Mouse (Mus musculus): ENCODE results near the gene Ifi205.
"Not testable (repeated sequence)": the region's sequence is repeated elsewhere in the genome, so short reads cannot be mapped to it uniquely, and the experiment has no call there.

The Ifi205 gene

DNA sequence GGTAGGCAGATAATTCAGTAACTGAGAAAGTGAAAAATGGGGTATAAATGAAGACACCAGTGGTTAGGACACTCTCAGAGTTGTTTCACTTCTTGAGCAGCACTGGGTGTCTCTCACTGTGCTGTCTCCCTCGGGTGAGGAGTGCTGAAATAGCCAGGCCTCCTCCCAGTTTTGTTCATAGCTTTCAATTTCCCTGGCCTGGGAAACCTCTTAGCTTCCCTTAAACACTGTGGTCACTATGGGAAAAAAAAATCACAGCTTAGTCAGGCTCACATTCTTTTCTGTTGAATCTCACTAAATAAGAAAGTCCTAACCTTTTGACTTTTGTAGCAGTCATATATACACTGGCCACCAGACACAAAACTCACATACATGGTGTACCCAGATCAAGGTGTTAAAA lies at the start of gene Ifi205:
TSS of gene Ifi205 (minus strand) at position 113 of the 400 bp plus-strand sequence.
- no peak for DNase-seq

DNA sequence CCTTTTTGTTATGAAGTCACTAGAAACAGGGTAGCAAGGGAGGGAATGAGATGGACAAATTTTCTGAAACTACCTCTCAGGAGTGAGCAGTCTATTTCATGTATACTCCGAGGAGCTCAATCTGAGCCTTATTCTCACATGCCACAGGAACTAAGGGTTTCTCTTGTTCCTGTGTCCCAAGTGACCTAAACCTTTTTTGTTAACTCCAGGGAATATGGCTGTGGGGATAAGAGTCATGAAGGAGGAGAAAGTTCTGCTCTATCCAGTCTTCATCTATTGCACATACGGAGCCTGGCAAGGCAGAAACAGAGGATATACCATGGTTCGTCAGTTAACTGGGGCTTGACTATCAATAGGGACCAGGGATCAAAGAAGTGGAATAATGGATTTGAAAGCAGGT lies 34.7 kb upstream of the Ifi205 start, which contains the start of gene Olfr430:
TSS of gene Olfr430 (plus strand) at position 301 of the 400 bp plus-strand sequence.
- no peak for DNase-seq

DNA sequence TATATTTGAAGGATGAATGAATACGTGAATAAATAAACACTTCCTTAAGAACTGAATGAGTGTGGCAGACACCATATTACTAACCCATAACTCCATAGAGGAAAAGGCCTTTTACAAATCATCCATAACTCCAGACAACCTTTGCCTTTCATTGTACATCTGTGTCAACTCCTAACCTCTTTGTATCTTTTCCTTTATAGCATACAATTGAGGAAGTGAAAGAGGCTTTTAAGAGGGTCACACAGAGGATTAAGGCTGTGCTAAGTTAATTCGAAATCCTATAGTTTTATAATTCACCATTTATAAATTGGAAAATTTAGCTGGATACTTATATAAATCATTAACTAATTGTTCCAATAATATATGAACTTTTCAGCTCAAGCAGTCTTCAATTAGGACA lies 23.6 kb upstream of the Ifi205 start:
- DNase-seq = no peak

DNA sequence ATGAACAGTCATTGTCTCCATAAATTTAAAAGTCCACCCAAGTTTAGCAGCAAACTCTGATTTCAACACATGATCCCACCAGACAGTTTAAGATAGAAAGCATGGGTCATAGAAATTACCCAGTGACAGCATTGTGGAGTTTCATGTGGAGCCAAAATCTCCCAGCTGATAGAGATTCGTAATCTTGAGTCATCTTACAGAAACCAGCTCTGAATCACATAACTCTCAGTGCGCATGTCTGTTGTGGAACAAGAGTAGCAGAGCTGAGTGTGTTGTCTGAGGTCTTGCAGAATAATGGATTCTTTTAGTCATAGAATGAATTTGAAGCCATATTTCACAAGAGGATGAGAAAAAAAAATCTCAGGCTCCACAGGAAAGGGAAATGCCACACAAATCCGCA lies 21.4 kb upstream of the Ifi205 start:
- DNase-seq = no peak

DNA sequence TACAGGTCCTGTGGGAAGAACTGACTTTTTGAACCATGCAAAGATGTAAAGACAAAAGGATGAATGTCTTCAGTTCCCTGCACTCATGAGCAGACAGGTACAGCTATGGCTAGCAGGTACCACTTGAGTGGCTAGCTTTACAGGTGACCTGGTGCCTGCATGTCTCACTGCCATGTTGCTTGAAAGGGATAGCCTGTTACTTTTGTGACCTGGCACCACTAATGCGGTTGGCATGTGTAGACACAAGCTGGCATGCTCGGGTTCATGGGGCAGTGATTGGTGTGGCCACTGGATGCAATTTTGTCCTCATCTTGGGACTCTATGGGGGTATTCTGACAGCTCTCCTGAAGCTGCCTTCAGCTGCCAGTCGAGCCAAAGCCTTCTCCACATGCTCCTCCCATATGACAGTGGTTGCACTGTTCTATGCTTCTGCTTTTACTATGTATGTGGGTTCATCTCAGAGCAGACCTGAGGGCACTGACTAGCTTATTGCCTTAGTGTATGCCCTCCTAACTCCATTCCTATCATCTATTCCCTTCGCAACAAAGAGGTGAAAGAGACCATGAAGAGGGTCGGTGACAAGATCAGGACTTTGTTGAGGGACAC lies 20.4 kb upstream of the Ifi205 start:
- DNase-seq = no peak

DNA sequence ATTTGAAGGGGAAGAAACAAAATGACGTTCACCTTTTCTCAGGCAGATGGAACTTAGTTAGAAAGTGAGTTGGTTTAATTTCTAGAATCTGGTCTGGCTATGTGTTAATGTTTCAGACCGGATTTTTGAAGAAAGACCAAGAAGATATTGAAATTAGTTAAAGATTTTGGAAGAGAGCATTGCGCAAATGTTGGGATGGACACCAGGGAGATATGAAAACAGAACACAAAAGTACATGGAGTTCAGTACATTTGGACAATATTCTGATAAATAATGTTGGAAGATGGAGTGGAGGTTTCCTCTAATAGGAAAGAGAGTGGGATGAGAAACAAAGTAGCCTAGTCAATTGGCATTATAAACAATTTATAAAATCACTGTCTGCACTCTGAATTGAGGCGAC lies 19.9 kb upstream of the Ifi205 start:
- DNase-seq = no peak

DNA sequence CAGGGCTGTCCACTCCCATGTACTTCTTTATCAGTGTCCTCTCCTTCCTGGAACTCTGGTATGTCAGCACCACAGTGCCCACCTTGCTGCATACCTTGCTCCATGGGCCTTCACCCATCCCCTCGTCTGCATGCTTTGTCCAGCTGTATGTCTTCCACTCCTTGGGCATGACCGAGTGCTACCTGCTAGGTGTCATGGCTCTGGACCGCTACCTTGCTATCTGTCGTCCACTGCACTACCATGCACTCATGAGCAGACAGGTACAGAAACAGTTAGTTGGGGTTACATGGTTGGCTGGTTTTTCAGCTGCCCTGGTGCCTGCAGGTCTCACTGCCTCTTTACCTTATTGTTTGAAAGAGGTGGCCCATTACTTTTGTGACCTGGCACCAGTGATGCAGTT lies 18.9 kb upstream of the Ifi205 start:
- no peak for DNase-seq

DNA sequence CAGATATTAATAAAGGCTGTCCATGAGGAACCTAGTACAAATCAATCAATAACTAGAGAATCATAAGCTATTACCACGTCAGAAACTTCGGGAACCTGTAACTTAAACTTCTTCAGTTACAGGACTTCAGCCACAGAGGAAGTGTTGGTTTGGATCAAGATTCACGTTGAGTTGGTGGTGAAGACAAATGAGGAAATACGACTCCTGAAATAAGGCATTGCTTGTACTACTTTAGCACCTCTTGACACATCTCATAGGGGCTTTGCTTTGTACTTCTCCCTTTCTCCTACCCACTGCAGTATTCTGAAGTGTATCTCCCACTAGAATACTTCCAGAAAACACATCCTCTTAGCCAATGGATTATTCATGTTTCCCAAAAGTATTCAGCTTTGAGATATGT lies 17.7 kb upstream of the Ifi205 start:
- not testable (repeated sequence) for DNase-seq

DNA sequence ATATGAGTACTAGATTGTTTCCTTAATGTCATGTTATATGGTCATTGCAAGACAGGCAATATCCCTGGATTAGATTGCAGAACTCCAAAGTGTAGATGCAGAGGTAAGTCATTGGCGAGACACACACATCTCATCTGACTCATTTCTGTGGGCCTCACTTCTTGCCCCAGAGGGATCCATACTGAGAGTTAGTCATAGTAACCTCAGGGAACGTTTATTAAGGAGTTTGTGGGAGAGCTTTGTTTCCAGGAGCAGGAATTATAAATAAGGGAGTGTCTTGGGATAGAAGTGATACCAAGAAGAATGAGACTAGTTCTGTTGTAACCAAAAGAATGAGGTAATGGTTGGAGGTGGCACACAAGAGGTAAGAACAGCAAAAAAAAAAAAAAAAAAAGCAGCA lies 17.3 kb upstream of the Ifi205 start, which contains the start of gene Olfr432:
TSS of gene Olfr432 (plus strand) at position 313 of the 400 bp plus-strand sequence.
- no peak for DNase-seq

DNA sequence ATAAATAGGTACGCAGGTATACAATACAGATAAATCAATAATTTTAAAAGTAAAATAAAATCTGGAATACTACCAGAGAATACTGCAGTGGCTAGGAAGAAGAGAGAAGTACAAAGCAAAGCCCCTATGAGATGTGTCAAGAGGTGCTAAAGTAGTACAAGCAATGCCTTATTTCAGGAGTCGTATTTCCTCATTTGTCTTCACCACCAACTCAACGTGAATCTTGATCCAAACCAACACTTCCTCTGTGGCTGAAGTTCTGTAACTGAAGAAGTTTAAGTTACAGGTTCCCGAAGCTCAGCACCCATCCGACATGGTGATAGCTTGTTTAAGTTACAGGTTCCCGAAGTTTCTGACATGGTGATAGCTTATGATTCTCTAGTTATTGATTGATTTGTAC lies 16.6 kb upstream of the Ifi205 start:
- not testable (repeated sequence) for DNase-seq

DNA sequence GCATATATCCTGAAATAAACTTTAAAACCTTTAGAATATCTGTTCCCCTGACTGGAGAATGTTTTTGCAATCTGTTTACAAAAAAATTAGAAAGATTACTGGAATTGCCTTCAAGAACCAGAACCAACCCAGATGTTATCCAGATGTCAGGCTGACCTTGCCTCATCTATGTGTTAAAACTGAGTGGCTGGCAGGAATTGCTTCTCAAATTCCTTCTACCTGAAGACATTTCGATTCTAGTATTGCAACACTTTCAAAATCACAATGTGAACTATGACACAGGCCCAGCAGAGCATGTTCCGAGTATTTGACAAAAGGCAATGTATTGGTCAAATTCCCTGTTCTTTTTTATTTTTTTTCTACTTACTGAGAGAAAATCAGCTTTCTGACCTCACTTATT lies 12.8 kb upstream of the Ifi205 start:
- no peak for DNase-seq

DNA sequence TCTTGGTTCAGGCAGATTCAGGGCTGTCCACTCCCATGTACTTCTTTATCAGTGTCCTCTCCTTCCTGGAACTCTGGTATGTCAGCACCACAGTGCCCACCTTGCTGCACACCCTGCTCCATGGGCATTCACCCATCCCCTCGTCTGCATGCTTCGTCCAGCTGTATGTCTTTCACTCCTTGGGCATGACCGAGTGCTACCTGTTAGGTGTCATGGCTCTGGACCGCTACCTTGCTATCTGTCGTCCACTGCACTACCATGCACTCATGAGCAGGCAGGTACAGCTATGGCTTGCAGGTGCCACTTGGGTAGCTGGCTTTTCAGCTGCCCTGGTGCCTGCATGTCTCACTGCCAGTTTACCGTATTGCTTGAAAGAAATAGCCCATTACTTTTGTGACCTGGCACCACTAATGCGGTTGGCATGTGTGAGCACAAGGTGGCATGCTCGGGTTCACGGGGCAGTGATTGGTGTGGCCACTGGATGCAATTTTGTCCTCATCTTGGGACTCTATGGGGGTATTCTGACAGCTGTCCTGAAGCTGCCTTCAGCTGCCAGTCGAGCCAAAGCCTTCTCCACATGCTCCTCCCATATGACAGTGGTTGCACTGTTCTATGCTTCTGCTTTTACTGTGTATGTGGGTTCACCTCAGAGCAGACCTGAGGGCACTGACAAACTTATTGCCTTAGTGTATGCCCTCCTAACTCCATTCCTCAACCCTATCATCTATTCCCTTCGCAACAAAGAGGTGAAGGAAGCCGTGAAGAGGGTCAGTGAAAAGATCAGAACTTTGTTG lies 10.7 kb upstream of the Ifi205 start:
- not testable (repeated sequence) for DNase-seq

DNA sequence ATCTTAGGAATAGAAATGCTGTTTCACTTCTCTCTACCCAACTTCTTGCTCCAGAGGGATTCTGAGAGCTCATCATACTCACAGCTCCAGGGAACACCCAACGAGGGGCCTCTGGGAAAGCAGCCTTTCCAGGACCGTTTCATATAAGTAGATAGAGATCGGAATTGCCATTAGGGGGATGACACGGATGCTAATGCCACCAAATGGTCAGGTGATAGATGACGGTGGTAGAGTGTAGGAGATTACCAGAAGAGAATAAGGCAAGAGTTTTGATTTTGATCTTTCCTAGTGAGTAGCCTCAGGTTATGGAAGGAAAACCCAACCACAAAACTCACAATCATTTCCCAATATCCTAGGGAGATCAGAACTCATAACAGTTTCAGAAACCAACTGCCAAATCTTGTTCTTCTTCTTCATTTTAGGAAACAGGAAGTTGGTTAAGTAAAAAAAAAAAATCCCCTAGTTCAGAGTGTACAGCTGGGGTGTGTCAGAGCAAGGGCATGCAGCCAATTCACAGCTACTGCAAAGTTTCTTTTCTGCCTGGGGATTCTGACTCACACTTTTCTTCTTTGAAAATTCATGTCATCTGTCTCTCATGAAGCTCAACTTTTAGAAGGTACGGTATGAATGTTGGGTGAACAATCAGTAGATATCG lies 9.0 kb upstream of the Ifi205 start, which contains the start of gene Olfr433:
TSS of gene Olfr433 (plus strand) at position 183 of the 655 bp plus-strand sequence.
- DNase-seq = no peak

DNA sequence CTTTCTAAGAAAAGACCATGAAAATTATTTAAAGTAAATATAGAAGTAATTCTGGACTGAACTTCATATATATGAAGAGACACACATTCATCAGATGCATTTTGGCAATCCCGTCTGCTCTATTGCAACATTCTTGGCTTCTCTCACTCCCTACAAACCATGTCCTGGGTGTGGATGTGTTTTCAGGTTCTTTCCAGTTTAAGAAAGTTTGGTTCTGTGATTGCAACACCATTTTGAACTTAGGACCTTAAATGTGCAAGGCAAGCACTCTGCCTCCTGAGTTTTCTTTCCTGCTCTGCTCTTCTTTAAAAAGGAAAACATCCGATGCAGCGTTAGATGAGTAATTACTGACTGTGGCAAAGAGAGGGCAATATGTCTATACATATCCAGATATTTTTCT lies 6.9 kb upstream of the Ifi205 start:
- DNase-seq = no peak

DNA sequence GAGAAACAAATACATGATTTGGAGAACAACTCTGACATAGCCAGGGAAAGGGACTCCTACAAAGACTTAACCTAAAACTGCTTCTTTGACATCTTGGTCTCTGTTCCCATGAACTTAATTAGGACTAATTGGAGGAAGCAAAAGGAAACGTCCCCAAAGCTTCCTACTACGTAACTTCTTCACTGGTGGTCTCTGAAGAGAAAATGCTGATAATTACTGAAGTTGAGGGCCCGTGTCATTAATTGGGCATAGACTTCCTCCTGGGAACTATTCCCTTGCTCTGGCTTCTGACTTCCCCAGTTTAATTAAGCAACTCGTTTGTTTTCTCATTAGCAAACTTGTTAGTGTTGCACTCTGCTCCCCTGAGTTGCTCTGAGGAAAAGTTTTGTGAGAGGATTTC lies 4.2 kb upstream of the Ifi205 start:
- DNase-seq = no peak

DNA sequence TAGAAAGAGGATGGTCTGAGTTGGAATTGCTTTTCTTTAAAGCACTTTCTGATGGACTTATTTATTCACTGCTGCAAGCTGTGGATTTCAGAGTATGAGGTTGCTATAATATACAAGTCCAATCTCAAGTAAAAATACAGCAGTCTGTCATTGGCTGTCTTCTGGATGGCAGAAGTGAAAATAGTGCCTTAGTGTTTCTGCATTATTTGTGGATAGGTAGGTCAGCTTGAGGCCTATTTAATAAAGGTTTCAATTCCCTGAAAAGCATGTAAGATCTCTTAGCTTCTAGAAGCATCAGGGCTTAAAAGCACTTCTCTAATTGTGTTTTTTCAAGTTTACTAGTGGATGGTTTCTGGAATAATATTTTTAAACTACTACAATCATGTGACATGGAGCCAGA lies 24.6 kb downstream of the Ifi205 start:
- not testable (repeated sequence) for DNase-seq

DNA sequence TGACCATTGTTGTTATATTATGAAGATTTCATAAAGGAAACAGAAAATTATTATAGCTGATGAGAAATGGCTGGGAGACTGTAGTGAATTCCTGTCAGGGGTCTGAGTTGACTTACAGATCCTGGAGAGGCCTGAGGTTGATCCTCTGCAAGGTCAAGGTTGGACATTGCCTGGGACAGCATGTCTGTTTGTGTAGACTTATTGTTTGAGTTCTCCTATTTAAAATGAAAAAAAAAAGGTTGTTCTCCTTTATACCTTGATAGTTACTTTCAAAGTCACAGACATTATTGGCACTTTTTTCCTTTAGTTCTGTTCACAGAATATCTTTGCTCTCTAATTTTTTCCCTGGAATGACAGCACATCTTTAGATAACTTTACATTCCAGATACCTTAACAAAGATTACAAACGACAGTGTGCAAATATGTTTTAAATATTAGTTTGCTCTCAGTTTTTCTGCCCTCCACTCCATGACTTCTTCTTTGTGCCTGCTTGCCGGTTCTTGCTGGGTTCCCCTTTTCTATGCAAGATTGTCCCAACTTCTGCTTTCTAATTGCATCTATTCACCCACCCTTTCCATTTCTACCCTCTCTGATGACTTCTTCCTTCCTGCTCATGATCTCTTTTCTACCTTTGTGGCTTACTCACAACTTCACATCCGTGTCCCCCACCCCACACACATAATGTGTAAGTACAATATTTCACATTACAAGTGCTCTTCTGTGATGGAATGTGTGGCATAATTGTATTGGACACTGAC lies 27.1 kb downstream of the Ifi205 start:
- DNase-seq = not testable (repeated sequence)

DNA sequence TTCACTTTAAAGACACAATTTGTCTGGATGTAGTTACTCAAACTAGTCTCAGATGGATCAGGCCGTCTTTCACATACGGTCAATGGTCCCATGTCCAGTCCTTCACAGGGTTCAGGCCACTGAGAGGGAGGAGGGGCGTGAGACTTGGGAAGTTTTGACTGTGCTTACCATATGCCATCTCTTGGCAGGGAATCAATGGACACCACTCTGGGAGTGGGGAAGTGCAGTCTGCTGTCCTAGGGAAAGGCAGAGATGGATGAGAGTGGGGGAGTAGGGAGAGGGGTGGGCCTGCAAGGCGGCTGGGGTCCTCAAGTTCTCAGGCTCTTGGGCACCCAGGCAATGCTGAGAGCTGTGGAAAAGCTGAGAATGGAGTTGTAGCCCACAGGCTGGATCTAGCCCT lies 36.6 kb downstream of the Ifi205 start:
- no peak for DNase-seq

DNA sequence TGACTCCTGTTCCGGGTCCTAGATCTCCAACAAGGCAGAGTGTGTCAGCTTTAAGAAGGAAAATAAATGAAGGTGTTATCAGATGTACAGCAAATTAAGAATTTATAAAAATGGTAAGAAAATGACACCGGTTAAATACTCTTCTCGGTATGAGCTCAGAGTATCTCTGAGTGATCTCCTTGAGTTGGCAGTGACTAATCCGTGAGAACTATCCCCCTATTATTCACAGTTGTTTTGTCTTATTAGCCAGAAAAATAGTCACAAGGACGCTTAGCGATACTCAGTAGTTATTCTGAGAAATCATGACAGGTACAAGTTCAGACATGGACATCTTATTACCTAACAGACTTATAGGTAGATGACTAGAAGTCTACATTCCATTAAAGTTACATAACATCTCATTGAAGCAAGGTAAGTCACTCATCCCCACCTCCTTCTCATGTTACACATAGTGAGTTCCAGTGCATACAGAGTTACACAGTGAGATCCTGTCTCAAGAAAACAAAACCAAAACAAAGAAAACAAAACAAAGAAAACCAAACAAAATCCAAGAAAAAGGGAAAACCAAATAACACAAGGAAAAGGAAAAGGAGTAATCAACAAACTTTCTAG lies 48.8 kb downstream of the Ifi205 start, which contains the start of gene Ifi202b:
TSS of gene Ifi202b (minus strand) at position 51 of the 612 bp plus-strand sequence.
- DNase-seq = not testable (repeated sequence)

DNA sequence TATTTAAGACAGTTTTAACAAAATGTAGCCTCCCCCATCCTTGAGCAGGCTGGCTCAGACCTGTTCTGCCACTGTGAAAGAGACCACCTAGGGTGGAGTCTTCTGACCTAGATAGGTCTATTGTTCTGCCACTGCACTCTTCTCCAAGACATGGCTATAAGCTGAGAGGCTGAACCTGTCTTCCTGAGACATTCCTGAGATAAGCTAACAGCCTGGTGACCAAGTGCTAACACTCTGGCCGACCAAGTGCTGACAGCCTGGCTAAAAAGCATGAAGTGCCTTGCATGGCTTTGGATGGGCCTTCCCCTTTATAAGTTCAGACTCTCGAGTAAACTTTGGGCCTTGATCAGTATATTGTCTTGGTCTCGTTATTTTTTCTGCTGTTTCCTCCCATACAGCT lies 50.6 kb downstream of the Ifi205 start:
- DNase-seq = not testable (repeated sequence)

DNA sequence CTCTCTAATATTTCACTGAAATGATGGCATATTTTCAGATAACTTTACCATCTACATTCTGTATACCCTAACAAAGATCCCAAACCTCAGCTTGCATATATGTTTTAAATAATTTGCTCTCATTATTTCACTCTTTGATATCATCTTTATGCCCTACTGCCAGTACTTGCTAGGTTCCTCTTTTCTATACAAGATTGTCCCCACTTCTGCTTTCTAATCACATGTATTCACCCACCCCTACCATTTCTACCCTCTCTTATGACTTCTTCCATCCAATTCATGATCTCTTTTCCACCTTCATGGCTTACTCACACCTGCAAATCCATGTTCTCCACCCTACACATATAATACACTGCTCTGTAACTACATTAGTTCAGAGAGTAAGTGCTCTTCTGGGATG lies 54.0 kb downstream of the Ifi205 start:
- no peak for DNase-seq

DNA sequence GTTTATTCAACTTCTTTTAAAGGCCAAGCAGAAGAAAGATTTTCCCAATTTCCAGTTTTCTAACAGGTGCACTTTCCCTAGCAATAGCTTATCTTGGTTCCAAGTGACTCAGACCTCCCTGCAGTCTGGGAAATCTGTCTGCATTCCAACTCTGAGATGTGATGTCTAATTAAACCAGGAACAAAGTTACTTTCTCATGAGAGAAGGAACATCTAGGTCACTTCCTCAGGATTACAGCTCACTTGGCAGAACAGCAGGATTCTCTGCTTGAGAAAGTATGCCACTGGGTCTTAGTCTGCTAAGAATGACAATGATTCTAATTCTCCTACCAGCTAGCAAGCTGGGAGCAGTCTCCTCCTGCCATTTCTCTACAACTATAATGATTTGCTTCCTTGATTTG lies 58.5 kb downstream of the Ifi205 start:
- no peak for DNase-seq
